Mouse (Mus musculus) left cerebral cortex, postnatal 25 days (tissue): ENCODE measurements around the gene Igf1. TPM values are rescaled to one million over a fixed set of nuclear protein-coding genes. Genes with fewer than 3 reads are reported as not detected.

Experiments used
- DNase-seq, 2 experiments: peaks; one replicate each; pipeline ENCODE4 v3.0.0; 2022; ENCODE audit warnings: low spot score in 2 of 2, mixed read lengths in 1 of 2
- intact Hi-C: fragments of 180-260 bp; cut with DNase I; formaldehyde crosslinking; loops from one replicate; pipeline ENCODE4 v1.15.1; 2025
- total RNA-seq, 2 experiments: library from RNA; stranded (reverse); gene quantifications; 2 replicates each; pipeline ENCODE4 v1.2.3; 2021

Gene Igf1
- 10 to 100 TPM in 1 of 2 experiments, 1 to 10 TPM in 1; 9.2 to 11.5 TPM for total RNA-seq

GRCm38 (mm10) chr10:87858013-87858806 lies at the start of gene Igf1:
TSS of gene Igf1 (plus strand) at chr10:87858265.
- no peak for DNase-seq
- intact Hi-C loops, result loop anchor here (5.0 to 10.0 kb wide), 4 partner anchors 114 to 444 kb away; no protein-coding TSS in a partner anchor

- intact Hi-C loops, result no loop called here
- no peak for DNase-seq
Measured at GRCm38 (mm10) chr10:87812157-87813072, 45.6 kb upstream of the Igf1 start.

- DNase-seq, result peak; percentile 15 to 28
- intact Hi-C loops, result no loop called here
Measured at GRCm38 (mm10) chr10:87813073-87813590, 44.9 kb upstream of the Igf1 start.

GRCm38 (mm10) chr10:87816861-87817260 lies 41.2 kb upstream of the Igf1 start:
- intact Hi-C loops, result no loop called here
- peak in 1 of 2 experiments; percentile 56 for DNase-seq

GRCm38 (mm10) chr10:87817786-87818185 lies 40.3 kb upstream of the Igf1 start:
- intact Hi-C loops, result no loop called here
- no peak for DNase-seq

GRCm38 (mm10) chr10:87821906-87822305 lies 36.2 kb upstream of the Igf1 start:
- DNase-seq, result no peak
- intact Hi-C loops, result no loop called here

- DNase-seq, result no peak
- intact Hi-C loops, result no loop called here
Measured at GRCm38 (mm10) chr10:87830012-87830411, 28.1 kb upstream of the Igf1 start.

GRCm38 (mm10) chr10:87830639-87831038 lies 27.4 kb upstream of the Igf1 start:
- no peak for DNase-seq
- intact Hi-C loops, result no loop called here

- DNase-seq, result no peak
- intact Hi-C loops, result no loop called here
Measured at GRCm38 (mm10) chr10:87832101-87832500, 26.0 kb upstream of the Igf1 start.

GRCm38 (mm10) chr10:87839454-87839853 lies 18.6 kb upstream of the Igf1 start:
- intact Hi-C loops, result no loop called here
- no peak for DNase-seq

- intact Hi-C loops, result no loop called here
Measured at GRCm38 (mm10) chr10:87842501-87842900, 15.6 kb upstream of the Igf1 start.

GRCm38 (mm10) chr10:87844917-87845552 lies 13.0 kb upstream of the Igf1 start:
- intact Hi-C loops, result no loop called here
- DNase-seq, result no peak

More at GRCm38 (mm10) chr10:87842501-87842900, 15.6 kb upstream of the Igf1 start:
- no peak for DNase-seq

GRCm38 (mm10) chr10:87847882-87848281 lies 10.2 kb upstream of the Igf1 start:
- intact Hi-C loops, result no loop called here
- DNase-seq, result no peak

- no peak for DNase-seq
- intact Hi-C loops, result no loop called here
Measured at GRCm38 (mm10) chr10:87848419-87848818, 9.6 kb upstream of the Igf1 start.

GRCm38 (mm10) chr10:87851492-87851891 lies 6.6 kb upstream of the Igf1 start:
- DNase-seq, result no peak
- intact Hi-C loops, result loop anchor here (5.0 to 10.0 kb wide), 2 partner anchors 199 to 263 kb away; no protein-coding TSS in a partner anchor

- peak; percentile 47 for DNase-seq
- intact Hi-C loops, result loop anchor here (5.0 to 10.0 kb wide), 2 partner anchors 202 to 260 kb away; no protein-coding TSS in a partner anchor
Measured at GRCm38 (mm10) chr10:87854408-87854807, 3.7 kb upstream of the Igf1 start.

GRCm38 (mm10) chr10:87855423-87856122 lies 2.5 kb upstream of the Igf1 start:
- intact Hi-C loops, result loop anchor here (5.0 to 10.0 kb wide), 4 partner anchors 117 to 447 kb away; no protein-coding TSS in a partner anchor

GRCm38 (mm10) chr10:87857215-87857955 lies 680 bp upstream of the Igf1 start:
- no peak for DNase-seq
- intact Hi-C loops, result loop anchor here (5.0 to 10.0 kb wide), 4 partner anchors 115 to 445 kb away; no protein-coding TSS in a partner anchor

More at GRCm38 (mm10) chr10:87855423-87856122, 2.5 kb upstream of the Igf1 start:
- no peak for DNase-seq
